Mouse (Mus musculus) thymus, adult 2 months (tissue): ENCODE measurements around the gene Lrrc1.

Source experiments
- CTCF ChIP-seq: fragments of 200-500 bp; IDR thresholded peaks from 2 replicates; pipeline ENCODE4 v1.5.1; 2012; ENCODE audit warnings: mild to moderate bottlenecking, control low read depth, low read length, moderate library complexity, borderline replicate concordance; ENCODE audit not compliant: control insufficient read depth, poor library complexity, insufficient read depth; ENCODE audit errors: extremely low read depth
- POLR2A ChIP-seq: fragments of 200-500 bp; IDR thresholded peaks from 2 replicates; pipeline ENCODE4 v1.6.1; 2012; ENCODE audit warnings: mild to moderate bottlenecking, low read length, control low read depth, moderate library complexity; ENCODE audit not compliant: control insufficient read depth, poor library complexity, insufficient read depth; ENCODE audit errors: extremely low read depth

- TF ChIP-seq CTCF, result no peak
- no peak for TF ChIP-seq POLR2A
Measured at GRCm38 (mm10) chr9:77455439-77456168, 89.1 kb downstream of the Lrrc1 start.
